Mouse (Mus musculus) cerebellum, postnatal 25 days (tissue): ENCODE measurements around the gene Coro2a.
A peak's percentile ranks its signal among the peaks of the same experiment; 100 is the strongest.
"Not testable (repeated sequence)": the region's sequence is repeated elsewhere in the genome, so short reads cannot be mapped to it uniquely, and the experiment has no call there.

Experiments used
- DNase-seq, 2 experiments: peaks; one replicate each; pipeline ENCODE4 v3.0.0; 2021; ENCODE audit warnings: mixed read lengths in 2 of 2

The Coro2a gene

DNA sequence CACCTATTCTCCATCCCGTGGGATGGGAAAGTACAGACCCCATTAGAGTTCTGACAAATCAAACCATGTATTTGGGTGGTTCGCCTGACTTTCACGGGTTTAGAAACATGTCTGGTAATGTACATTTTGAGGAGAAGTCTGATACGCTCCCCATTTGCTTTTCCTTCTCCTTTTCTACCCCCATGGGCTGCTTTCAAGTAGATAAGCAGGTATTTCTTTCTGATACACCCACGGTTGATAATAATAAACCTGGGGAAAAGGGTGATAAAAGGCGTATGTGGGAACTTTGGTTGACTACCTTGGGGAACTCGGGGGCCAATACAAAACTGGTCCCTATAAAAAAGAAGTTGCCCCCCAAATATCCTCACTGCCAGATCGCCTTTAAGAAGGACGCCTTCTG is 20.0 kb downstream of the Coro2a start:
- not testable (repeated sequence) for DNase-seq

GRCm38 (mm10) chr4:46581577-46581976 is 20.4 kb downstream of the Coro2a start:
- not testable (repeated sequence) for DNase-seq

GRCm38 (mm10) chr4:46580799-46581243 is 21.2 kb downstream of the Coro2a start:
- DNase-seq = not testable (repeated sequence)

DNA sequence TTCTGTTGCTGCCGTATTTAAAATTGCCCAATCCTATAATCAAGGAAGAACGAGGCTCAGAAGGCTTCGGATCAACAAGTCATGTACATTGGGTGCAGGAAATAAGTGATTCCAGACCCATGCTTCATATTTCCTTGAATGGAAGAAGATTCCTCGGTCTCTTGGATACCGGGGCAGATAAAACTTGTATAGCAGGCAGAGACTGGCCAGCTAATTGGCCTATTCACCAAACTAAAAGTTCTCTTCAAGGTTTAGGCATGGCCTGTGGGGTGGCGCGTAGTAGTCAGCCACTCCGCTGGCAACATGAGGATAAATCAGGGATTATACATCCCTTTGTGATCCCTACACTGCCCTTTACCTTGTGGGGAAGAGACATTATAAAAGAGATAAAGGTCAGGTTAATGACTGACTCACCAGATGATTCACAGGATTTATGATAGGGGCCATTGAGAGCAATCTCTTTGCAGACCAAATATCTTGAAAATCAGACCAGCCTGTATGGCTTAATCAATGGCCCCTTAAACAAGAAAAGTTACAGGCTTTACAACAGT is 23.1 kb downstream of the Coro2a start:
- DNase-seq = not testable (repeated sequence)

- DNase-seq = no peak
Measured at GRCm38 (mm10) chr4:46578228-46578627, 23.8 kb downstream of the Coro2a start.

DNA sequence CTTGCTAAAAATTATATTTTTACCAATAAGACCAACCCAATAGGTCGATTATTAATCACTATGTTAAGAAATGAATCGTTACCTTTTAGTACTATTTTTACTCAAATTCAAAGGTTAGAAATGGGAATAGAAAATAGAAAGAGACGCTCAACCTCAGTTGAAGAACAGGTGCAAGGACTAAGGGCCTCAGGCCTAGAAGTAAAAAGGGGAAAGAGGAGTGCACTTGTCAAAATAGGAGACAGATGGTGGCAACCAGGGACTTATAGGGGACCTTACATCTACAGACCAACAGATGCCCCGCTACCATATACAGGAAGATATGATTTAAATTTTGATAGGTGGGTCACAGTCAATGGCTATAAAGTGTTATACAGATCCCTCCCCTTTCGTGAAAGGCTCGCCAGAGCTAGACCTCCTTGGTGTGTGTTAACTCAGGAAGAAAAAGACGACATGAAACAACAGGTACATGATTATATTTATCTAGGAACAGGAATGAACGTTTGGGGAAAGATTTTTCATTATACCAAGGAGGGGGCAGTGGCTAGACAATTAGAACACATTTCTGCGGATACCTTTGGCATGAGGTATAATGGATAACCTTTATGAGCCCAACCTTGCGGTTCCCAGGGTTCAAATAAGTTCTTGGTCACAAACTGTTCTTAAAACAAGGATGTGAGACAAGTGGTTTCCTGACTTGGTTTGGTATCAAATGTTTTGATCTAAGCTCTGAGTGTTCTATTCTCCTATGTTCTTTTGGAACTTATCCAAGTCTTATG is 26.3 kb downstream of the Coro2a start:
- DNase-seq = not testable (repeated sequence)

DNA sequence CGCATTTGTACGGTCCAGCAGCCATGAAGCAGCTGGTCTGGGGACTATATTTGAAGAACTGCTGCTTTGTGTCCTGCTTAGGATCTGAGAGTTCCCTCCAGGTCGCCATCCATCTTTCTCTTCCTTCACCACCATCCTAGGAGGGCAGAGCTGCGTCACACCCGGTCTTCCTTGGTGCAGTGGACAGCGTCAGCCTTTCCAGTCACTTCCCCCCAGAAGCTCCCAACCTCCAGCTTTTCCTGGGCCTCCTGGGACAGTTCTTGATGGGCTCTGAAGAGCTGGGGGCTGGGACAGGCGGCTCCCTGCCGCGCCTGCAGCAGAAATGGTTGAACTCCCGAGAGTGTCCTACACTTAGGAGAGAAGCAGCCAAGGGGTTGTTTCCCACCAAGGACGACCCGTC is 27.2 kb downstream of the Coro2a start:
- DNase-seq = no peak

- peak; percentile 52 to 65 for DNase-seq
Measured at GRCm38 (mm10) chr4:46574024-46574753, 27.8 kb downstream of the Coro2a start.

GRCm38 (mm10) chr4:46572616-46573015 is 29.4 kb downstream of the Coro2a start:
- DNase-seq = peak in 1 of 2 experiments; percentile 3

DNA sequence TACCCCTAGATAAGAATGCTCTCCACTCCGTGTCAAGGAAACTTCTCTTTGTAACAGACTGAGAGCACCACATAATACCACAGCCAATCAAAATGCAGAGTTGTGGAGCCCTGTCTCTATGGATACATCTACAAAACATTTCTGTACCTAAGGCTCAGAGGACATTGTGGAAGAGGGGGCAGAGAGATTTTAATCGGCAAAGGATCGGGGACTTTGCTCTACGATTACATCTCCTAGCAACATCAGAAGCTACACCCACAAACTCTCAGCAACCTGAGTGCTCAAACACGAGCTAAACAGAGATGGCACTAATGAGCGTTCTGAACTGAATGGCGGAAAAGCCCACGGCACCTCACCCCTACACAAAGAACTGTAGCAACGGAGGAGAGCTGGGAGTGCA is 30.3 kb downstream of the Coro2a start:
- no peak for DNase-seq

GRCm38 (mm10) chr4:46569671-46570070 is 32.3 kb downstream of the Coro2a start:
- peak; percentile 76 to 86 for DNase-seq

- peak in 1 of 2 experiments; percentile 10 for DNase-seq
Measured at GRCm38 (mm10) chr4:46568169-46568568, 33.8 kb downstream of the Coro2a start.

DNA sequence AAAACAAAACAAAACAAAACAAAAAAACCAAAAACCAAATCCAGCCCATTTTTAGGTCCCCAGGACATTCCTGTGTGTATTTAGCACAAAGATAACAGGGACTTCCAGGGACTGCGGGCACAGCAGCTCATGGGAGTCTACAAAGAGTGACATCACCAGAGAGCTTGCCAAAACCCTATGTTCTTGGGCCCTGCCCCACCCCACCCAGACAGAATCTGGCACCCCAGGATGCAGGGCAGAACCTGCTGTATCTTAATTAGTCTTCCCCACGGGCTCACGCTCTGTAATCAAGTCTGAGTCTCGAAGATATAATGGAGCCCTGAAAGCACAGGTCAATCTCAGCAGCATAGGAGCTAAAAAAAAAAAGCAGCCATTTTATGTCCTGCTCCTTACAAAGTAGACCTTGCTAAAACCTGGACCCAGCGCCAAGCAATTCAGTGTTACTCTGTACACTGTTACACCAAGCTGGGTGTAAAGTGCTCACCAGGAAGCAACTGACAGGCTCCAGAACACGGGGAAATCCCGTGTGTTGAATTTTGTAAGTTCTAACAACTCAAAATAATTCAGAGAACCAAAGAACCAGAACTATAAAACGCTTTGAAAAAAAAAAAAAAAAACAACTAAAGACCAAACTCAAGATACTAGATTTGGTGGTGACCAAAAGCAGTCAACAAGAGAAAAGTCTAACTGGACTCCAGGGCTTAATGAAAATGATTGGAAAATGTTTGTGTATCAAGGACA is 34.9 kb downstream of the Coro2a start:
- DNase-seq = peak; percentile 42 to 50

- DNase-seq = peak in 1 of 2 experiments; percentile 5
Measured at GRCm38 (mm10) chr4:46565393-46565955, 36.5 kb downstream of the Coro2a start.

GRCm38 (mm10) chr4:46564247-46564646 is 37.8 kb downstream of the Coro2a start:
- no peak for DNase-seq

GRCm38 (mm10) chr4:46563847-46564246 is 38.2 kb downstream of the Coro2a start:
- peak; percentile 48 to 63 for DNase-seq

- DNase-seq = peak in 1 of 2 experiments; percentile 2
Measured at GRCm38 (mm10) chr4:46562841-46563240, 39.2 kb downstream of the Coro2a start.

DNA sequence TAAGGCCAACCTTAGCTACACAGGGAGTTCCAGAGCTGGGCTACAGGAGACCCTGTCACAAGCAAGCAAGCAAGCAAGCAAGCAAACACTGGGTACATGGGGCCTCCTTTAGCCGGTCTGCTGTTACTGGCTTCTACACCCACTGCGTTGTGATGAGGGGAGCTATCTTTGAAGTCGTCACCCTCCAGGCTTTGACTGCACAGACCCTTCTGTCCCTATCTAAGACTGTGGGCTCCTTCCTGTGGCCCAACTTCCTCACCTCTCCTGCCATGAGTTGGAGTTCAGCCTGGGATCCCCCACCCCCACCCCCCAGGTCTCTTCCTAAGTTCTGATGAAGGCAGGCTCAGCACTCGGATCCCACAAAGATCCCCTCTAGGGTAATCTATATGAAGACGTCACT is 40.0 kb downstream of the Coro2a start:
- no peak for DNase-seq

DNA sequence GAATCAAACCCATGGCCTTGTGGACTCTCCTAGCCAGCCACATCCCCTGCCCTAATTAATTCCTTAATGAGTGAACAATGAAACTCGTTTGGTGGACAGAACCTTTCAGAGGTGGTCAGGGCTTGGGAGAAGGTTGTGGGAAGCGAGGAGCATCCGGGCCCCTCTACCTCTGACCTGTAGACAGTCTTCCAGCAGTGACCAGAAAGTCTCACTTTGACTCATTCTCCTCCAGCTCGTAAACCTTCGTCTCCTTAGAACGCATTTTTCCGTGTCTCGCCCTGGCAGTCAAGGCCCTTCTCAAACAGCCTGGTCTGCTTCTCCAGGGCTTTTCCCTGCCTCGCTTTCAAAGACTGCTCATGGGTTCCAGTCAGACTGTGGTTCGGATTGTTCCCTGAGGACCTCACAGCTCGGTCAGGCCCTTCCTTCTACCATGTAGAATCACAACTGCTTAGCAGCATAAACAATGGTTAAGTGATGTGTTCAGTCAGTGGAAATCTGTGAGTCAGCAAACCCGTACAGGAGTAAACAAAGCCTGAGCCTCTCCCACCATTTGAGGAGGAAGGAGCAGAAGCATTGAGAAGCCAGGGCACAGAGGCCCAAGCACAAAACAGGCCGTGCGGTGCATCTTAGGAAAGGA is 41.8 kb downstream of the Coro2a start:
- DNase-seq = peak in 1 of 2 experiments; percentile 2

- DNase-seq = peak in 1 of 2 experiments; percentile 5
Measured at GRCm38 (mm10) chr4:46558672-46559667, 43.0 kb downstream of the Coro2a start.

GRCm38 (mm10) chr4:46556933-46557332 is 45.1 kb downstream of the Coro2a start:
- DNase-seq = no peak
